Mouse (Mus musculus): ENCODE measurements around the gene Tacc2. TPM values are rescaled to one million over a fixed set of nuclear protein-coding genes. Genes with fewer than 3 reads are reported as not detected.

The Tacc2 gene
- total RNA-seq (2023), result 1 to 10 TPM; 6.1 to 6.4 TPM

DNA sequence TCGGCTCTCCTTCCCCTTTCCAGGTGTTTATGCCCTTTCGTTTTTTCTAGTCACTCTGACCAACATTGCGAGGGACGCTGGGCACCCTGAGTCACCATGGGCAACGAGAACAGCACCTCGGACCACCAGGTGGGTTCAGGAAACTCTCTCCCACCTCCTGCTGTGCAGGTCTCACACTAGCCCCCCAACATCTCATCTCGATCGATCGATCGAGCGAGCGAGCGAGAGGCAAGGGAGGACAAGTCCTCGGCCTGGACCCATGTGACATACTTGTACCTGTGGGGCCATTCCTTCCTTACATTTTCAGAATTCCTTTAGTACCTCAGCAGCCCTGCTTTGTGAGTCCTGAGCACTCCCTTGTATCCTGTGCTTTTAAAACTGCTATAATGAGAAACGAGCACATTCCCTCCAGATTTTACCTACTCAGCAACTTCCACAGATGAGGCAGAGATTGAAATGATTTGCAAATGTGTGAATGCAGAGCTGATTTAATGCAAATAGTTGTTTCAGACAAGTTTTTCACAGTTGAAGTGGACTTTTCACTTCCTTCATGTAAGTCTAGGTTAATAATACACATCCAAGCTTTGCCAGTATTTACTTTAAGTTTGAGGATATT, at the start of gene Tacc2:
Tacc2 (plus strand) TSS at position 51 of the 616 bp plus-strand sequence.

DNA sequence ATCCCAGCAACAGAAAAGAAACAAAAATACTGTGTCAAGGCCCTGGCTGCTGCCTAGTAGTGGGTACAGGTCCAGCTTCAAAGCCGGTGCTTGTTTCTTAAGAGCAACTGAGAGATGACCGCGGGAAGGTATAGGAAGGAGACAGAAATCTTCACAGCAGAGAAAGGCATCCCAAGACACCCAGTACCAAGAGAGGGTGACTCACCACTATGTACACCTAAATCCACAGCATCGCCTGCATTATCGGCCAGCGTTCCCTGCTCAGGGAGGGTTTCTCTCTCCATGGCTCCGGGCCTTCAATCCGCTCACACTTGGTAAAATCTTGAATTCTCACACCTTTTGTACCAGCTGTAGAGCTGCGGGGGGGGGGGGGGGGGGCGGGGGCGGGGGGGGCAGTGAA, 4.4 kb upstream of the Tacc2 start, which contains the start of gene Nsmce4a:
Nsmce4a (minus strand) TSS at position 298 of the 400 bp plus-strand sequence.

DNA sequence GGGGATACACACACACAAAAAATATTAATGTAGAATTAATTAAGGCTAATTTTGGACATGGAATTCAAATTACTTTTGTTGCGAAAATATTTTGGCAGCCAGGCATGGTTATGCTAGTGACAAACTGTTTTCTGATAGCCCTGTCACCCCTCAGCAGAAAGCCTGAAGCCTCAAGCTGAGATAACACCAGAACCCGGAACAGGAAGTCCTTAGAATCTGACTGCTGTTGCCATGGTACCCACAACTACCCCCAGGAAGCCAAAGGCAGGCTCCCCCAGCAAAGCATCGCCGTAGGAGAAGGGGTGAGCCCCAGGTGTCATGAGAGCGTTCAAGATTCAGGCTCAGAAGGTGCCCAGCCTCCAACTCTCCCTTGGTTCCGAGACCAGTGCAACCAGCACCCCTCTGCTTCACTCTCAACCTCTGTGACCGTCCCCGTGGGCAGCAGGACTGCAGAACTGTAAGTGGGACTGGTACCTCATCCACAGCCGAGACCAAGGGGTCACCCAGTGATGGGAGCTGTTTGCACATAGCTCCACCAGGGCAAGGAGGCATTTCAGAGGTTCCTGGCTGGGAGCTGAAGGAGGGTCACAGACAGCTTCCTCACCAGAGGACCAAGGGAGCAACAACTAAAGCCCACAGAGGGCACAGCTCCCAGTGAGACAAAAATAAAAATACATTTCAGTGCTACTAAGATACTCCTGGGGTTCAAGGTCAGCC, 196.8 kb downstream of the Tacc2 start, which contains the start of gene Btbd16:
Btbd16 (plus strand) TSS at position 156 of the 717 bp plus-strand sequence.

Other genes starting within 250 kb of the Tacc2 start
- gene Ate1, start 57.1 kb upstream of the Tacc2 start, total RNA-seq (2023), result 10 to 100 TPM; 30.2 to 35.0 TPM
- gene Nsmce4a, start 4.3 kb upstream of the Tacc2 start, total RNA-seq (2023), result 10 to 100 TPM; 56.1 to 59.9 TPM
- gene Btbd16, start 196.6 kb downstream of the Tacc2 start, total RNA-seq (2023), result not detected

All from neutrophil, adult 83 days (primary cell).